8 mouse cellular contexts compared by ENCODE assay signal in the genomic region with DNA sequence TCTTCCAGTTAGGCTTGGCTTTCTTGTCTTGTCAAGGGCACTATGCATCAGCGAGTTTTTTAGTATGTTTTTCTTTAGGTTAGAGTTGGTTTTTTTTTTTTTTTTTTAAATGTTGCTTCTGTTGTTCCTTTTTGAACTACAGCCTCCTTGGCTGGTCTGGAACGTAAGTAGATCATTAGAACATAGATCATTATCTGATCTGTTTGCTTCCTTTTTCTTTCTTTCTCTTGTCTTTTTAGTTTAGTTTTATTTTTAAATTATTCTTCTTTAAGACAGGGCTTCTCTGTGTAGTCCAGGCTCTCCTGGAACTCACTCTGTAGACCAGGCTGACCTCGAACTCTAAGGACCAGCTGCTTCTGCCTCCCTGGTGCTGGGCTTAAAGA. TPM values are rescaled to one million over a fixed set of nuclear protein-coding genes. Genes with fewer than 3 reads are reported as not detected.
A peak's percentile ranks its signal among the peaks of the same experiment; 100 is the strongest.
DNase-seq lines count a peak whose midpoint lies in the region; ATAC-seq and TF ChIP-seq lines count a peak whose summit lies in the region.

No protein-coding gene starts in this region.

- peak overlapping the region; percentile 89 for H3K4me3 ChIP-seq in kidney, embryonic 15.5 days (replicated peaks)
- H3K4me3 ChIP-seq in embryonic facial prominence, embryonic 10.5 days = peak overlapping the region; percentile 91
- H3K4me3 ChIP-seq in hindbrain, postnatal 0 days (ENCODE audit: low read length) = peak overlapping the region; percentile 88
- peak overlapping the region; percentile 94 for H3K4me3 ChIP-seq in midbrain, embryonic 15.5 days

- no peaks in the 10 kb centered on the region for H3K27me3 ChIP-seq in kidney, embryonic 15.5 days
- no peaks in the 10 kb centered on the region for H3K27me3 ChIP-seq in embryonic facial prominence, embryonic 10.5 days (replicated peaks; ENCODE audit: low read depth, poor library complexity, severe bottlenecking)
- no peaks in the 10 kb centered on the region for H3K27me3 ChIP-seq in hindbrain, postnatal 0 days (ENCODE audit: insufficient read depth, low read length)
- no peaks in the 10 kb centered on the region for H3K27me3 ChIP-seq in midbrain, embryonic 15.5 days (replicated peaks)

- no peak for ATAC-seq in kidney, embryonic 15.5 days (replicated peaks; ENCODE audit: low FRiP score)
- ATAC-seq in hindbrain, postnatal 0 days = no peak
- ATAC-seq in midbrain, embryonic 15.5 days (replicated peaks) = no peak
- ATAC-seq in frontal cortex, adult (ENCODE audit: low TSS enrichment) = no peak

- H3K4me2 ChIP-seq in kidney, embryonic 15.5 days = peak overlapping the region; percentile 72
- H3K4me2 ChIP-seq in hindbrain, postnatal 0 days (ENCODE audit: low read depth, low read length) = peak overlapping the region; percentile 78
- H3K4me2 ChIP-seq in midbrain, embryonic 15.5 days = peak overlapping the region; percentile 72

- peaks cover 2% of the 10 kb centered on the region for H3K36me3 ChIP-seq in kidney, embryonic 15.5 days
- peaks cover 15% of the 10 kb centered on the region for H3K36me3 ChIP-seq in embryonic facial prominence, embryonic 10.5 days (replicated peaks)
- no peaks in the 10 kb centered on the region for H3K36me3 ChIP-seq in hindbrain, postnatal 0 days (ENCODE audit: insufficient read depth, low read length)
- H3K36me3 ChIP-seq in midbrain, embryonic 15.5 days (replicated peaks) = no peaks in the 10 kb centered on the region

- 34% methylated on average over 3 of the region's 3 CpGs for WGBS in kidney, embryonic 15.5 days
- WGBS in embryonic facial prominence, embryonic 10.5 days = 62% methylated on average over 3 of the region's 3 CpGs
- 45% methylated on average over 3 of the region's 3 CpGs for WGBS in hindbrain, postnatal 0 days
- WGBS in midbrain, embryonic 15.5 days = 51% methylated on average over 3 of the region's 3 CpGs

- no peak for DNase-seq in kidney, postnatal 4 days
- no peak for DNase-seq in embryonic facial prominence, embryonic 10.5 days (ENCODE audit: low spot score)
- DNase-seq in hindbrain, postnatal 0 days (ENCODE audit: low spot score) = no peak
- DNase-seq in layer of hippocampus, adult 9-10 months (ENCODE audit: low spot score) = no peak
- no peak for DNase-seq in right cerebral cortex, postnatal 4 days

- H3K27ac ChIP-seq in kidney, embryonic 15.5 days = no peak overlapping the region
- peak overlapping the region; percentile 96; the same call in 1 of the 2 replicates for H3K27ac ChIP-seq in embryonic facial prominence, embryonic 10.5 days (replicated peaks)
- H3K27ac ChIP-seq in hindbrain, postnatal 0 days = no peak overlapping the region
- H3K27ac ChIP-seq in midbrain, embryonic 15.5 days = no peak overlapping the region

- no peaks in the 10 kb centered on the region for H3K9me3 ChIP-seq in kidney, embryonic 15.5 days (replicated peaks)
- H3K9me3 ChIP-seq in embryonic facial prominence, embryonic 10.5 days = no peaks in the 10 kb centered on the region
- H3K9me3 ChIP-seq in hindbrain, postnatal 0 days (ENCODE audit: low read length) = no peaks in the 10 kb centered on the region
- H3K9me3 ChIP-seq in midbrain, embryonic 15.5 days = no peaks in the 10 kb centered on the region

- TF ChIP-seq CTCF in hindbrain, postnatal 0 days (IDR thresholded peaks at IDR 0.05; ENCODE audit: low read depth) = no peak

- peaks cover 17% of the 10 kb centered on the region for H3K4me1 ChIP-seq in kidney, embryonic 15.5 days
- H3K4me1 ChIP-seq in embryonic facial prominence, embryonic 10.5 days = peaks cover 50% of the 10 kb centered on the region
- H3K4me1 ChIP-seq in hindbrain, postnatal 0 days (ENCODE audit: insufficient read depth, low read length) = no peaks in the 10 kb centered on the region
- peaks cover 19% of the 10 kb centered on the region for H3K4me1 ChIP-seq in midbrain, embryonic 15.5 days

- H3K9ac ChIP-seq in kidney, embryonic 15.5 days = peak overlapping the region; percentile 86
- H3K9ac ChIP-seq in hindbrain, postnatal 0 days (replicated peaks; ENCODE audit: low read length) = peak overlapping the region; percentile 84
- H3K9ac ChIP-seq in midbrain, embryonic 15.5 days = peak overlapping the region; percentile 83

RNA-seq across cellular contexts. Expression of a gene that starts 1.1 kb away (rescaled TPM):
- 38.5 and 39.2 TPM in 2 replicates for polyA plus RNA-seq in kidney, embryonic 15.5 days (2015; fragmentation: Nextera tagmentation; extraction: Ambion mirVana)
- polyA plus RNA-seq in embryonic facial prominence, embryonic 10.5 days (2016; fragmentation: Nextera tagmentation; extraction: Ambion mirVana) = 45.0 and 46.5 TPM in 2 replicates
- total RNA-seq in hindbrain, postnatal 0 days (2014; rRNA removed) = 35.5 and 39.9 TPM in 2 replicates
- 18.2 and 19.5 TPM in 2 replicates for polyA plus RNA-seq in hindbrain, postnatal 0 days (2015; fragmentation: Nextera tagmentation; extraction: Ambion mirVana)
- polyA plus RNA-seq in midbrain, embryonic 15.5 days (2015; fragmentation: Nextera tagmentation; extraction: Ambion mirVana) = 23.5 and 24.5 TPM in 2 replicates
